Mouse (Mus musculus) ovary, postnatal 10 days (tissue): ENCODE results near the gene Sh3bp5.

Experiments used
- DNase-seq: peaks from one replicate; pipeline ENCODE4 v3.0.0; 2022; ENCODE audit warnings: low spot score

Sh3bp5 gene

GRCm38 (mm10) chr14:31433126-31433525, 2.8 kb downstream of the Sh3bp5 start:
- no peak for DNase-seq

DNA sequence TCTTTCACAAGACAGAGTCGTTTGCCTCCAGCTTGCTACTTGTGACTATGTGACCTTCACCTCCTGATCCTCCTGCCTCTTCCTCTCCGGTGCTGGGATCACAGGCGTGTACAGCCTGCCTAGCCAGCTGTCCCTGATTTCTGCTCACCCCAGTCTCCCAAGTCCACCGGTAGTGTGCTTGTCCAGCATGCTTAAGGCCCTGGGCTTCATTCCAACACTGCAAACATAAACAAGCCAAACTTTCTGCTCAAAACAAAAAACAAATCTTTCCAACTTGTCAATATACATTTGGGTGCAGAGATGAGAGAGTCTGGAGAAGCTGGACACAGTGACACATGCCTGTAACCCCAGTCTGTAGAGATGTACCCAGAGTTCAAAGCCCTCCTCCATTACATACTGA, 3.5 kb downstream of the Sh3bp5 start:
- DNase-seq, result no peak

GRCm38 (mm10) chr14:31431789-31432330, 4.0 kb downstream of the Sh3bp5 start:
- DNase-seq, result no peak

DNA sequence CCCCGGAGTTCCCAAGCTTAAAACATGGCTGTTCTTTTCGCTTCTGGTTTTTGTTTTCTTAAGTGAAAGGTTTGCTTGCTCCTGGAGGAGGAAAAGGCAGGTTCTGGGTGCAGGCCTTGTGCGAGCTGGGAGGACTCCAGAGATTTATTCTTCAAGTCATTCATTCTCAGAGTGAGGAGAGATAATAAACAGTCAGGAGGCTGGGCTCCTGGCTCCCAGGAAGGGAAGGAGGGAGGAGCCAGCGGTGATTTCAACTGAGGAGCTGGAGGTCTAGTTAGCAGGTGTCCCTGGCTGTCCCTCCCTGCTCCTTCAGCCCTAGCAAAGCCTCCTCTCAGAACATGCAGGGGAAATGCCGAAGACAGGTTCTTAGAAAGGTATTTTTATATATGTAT, 6.9 kb downstream of the Sh3bp5 start:
- DNase-seq, result no peak

- no peak for DNase-seq
Measured at GRCm38 (mm10) chr14:31428211-31429003, 7.5 kb downstream of the Sh3bp5 start.

DNA sequence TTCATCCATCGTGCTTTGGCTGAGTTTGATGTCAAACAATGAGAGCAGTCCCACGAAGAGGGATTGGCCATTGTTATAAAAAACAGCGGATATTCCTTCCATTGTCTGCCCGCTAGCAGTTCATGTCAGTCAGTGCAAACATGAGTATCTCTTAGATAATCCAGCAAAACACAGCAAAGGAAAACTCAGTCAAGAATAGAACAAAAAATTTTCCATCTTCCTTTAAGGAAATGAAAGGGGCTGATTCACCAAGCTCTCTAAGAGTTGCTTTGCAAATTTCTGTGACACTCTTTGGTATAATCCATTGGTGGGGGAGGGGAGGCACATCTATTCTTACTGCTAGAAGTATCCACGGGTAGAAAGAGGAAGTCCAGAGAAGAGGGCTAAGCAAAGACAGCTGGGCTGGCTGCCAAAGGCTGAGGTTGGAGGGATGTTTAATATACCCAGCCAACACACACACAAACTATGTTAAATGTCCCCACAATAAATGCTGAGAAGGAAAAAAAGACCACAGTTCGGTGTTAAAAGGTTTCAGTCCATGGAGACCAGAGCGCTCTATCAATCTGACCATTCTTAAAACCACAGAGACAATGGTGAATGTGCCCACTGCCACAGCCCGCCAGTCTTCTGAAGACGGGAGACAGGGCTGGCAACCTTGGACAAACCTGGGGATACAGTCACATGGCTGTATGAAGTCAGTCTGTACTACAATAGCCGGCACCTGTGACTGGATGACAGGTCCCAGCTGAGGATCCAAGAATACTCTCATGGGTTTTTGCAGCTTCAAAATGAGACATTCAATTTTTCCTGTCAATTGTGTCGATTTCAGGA, 12.7 kb downstream of the Sh3bp5 start:
- no peak for DNase-seq

DNA sequence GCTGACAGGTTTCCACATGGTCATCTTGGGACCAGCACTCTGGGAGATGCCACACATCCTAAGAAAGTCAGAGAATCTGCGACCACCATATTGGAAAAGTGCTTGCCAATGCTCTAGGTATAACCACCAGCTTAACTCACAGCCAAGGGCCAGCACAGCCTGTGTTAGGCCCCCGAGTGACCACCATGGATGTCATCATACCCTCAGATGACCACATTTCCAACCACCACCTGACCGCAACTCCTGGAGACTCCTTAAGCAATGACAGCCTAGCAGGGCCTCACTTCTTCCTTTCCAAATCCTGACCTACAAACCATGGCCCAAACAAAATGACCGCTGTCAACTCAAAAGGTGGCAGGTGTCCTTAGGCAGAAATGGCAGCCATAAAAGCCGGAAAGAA, 13.5 kb downstream of the Sh3bp5 start:
- DNase-seq, result no peak

DNA sequence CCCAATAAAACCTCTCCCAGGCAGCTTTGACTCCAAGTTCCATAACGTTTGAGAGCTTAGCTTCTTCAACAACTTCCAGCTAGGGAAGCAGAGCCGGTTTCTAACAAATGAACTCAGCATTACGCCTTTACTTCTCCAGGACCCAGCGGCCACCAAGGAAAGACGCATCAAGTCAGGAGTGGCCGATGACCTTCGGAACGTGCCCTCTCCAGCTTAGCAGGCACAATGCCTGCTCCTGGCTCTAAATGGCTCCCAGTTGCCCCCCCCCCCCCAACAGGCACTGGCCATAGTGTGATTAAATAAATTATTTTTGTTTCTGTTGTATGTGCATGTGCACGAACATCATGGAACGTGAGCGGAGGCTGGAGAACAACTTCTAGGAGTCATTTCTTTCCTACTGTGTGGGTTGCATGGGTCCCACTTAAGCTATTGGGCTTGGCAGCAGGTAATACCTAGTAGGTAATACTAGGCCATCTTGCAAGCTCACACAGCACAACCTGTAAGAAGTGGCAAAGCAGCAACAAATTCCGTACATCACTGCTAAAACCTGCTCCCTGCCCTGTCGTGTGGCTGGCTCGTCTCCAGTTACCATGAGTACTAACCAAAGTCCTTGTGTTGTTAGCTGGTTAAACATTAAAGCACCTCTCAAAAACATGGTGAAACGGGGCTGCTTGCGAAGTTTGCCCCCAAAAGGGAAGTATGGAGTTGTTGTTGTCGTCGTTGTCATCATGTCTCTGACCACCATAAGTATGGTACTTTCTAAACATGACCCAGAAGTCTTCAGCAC, 14.2 kb downstream of the Sh3bp5 start:
- DNase-seq, result no peak

DNA sequence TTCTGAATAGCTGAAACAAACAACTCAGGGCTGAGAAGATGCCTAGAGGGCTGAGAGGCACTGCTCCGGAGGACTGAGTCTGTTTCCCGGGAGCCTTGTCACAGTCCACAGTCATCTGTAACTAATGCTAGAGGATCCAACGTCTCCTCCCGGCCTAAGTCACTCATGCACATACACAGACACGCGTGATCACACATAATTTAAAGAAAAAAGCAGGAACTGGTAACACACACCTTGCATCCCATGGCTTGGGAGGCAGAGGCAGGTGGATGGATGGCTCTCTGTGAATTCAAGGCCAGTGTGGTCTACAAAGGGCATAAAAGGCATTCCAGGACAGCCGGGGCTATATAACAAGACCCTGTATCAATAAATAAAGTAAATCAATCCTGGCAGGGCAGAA, 14.9 kb downstream of the Sh3bp5 start:
- DNase-seq, result no peak

- no peak for DNase-seq
Measured at GRCm38 (mm10) chr14:31420562-31420961, 15.3 kb downstream of the Sh3bp5 start.

DNA sequence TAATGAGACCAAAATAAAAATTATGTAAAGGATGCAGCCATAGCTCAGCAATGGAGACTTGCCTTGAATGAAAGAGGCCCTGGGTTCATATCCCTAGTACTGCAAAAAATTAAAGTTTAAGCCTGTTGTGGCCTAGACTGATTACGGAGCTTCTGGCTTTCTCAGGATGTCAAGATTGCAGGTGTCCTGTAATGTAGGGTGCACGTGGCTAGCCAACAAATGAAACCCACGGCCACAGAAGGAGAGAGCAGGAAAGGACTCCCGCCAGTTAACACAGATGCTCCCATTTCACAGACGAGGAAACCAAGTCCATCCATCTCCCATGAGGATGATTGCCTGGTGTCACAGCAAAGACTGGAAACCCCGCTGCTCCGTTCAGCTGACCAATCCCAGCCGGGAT, 15.7 kb downstream of the Sh3bp5 start:
- DNase-seq, result no peak

- no peak for DNase-seq
Measured at GRCm38 (mm10) chr14:31419279-31419678, 16.6 kb downstream of the Sh3bp5 start.

- no peak for DNase-seq
Measured at GRCm38 (mm10) chr14:31416835-31417549, 18.9 kb downstream of the Sh3bp5 start.

GRCm38 (mm10) chr14:31416411-31416810, 19.5 kb downstream of the Sh3bp5 start:
- DNase-seq, result no peak

GRCm38 (mm10) chr14:31414967-31415376, 20.9 kb downstream of the Sh3bp5 start:
- DNase-seq, result no peak

DNA sequence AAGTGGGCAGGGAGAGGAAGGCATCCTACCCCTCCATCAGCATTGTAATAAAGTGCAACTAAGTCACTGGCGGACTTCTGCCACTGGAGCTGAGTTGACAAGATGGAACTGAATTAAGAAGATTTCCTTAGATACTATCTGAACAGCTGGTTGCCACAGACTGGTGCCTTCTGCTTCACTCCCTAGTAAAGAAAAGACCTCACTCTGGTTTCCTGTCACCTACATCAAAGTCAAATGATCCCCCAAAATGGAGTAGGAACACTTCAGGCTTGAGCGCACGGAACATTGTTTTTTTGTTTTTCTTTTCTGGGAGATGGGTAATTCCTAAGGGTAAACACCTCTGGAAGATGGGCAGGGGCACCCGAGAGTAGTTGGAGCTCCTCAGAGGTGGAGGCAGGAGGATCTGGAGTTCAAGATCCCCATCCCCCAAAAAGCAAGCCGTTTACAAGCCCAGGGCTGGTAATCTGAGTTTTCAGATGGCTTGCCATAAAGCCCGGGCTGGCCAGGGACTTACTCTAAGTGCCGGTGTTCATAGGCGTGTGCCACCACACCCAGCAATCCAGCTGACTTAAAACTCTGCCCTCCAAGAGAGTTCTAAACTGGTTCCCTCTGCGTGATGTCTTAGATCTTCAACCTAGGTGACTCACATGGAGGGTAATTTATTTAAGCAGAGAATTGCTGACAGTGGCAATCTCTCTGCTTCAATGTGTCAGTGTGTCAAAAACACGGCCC, 21.5 kb downstream of the Sh3bp5 start:
- no peak for DNase-seq

- DNase-seq, result no peak
Measured at GRCm38 (mm10) chr14:31413475-31414086, 22.3 kb downstream of the Sh3bp5 start.

DNA sequence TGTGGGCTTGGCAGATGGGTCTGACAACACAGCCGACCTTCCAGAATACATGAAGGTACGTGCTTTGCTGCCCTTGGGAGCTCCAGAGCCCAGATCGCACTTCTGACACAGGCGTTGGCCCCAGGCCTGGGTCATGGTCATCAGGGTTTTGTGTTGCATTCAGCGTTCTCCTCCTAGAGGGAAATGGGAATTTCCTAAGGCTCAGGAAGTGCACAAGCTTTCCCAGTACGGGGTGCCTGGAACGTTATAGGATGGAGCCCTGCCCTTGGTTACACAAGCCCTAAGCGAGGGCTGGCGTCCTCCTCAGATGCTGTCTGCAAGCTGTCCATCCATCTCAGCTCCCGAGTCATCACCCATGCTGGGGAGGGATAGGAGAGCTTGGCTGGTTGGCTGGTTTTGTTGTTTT, 23.2 kb downstream of the Sh3bp5 start:
- DNase-seq, result no peak

DNA sequence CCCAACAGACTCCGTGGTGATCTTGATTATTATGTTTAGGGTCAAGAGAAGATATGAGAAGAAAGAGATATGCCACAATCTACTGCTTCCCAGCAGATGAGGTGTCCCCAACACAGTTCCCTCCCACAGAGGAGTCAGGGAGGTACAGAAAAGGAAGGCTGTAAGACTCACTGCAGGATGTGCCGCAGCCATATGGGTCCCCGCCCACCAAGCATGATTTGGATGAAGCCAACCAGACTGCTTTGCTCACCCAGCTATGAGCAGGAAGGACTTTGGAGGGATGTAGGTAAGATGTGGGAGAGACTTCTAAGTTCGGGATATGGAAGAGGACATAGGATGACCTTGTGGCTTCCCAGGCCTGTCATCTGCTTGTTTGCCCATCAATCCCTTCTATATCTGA, 25.1 kb downstream of the Sh3bp5 start:
- no peak for DNase-seq

DNA sequence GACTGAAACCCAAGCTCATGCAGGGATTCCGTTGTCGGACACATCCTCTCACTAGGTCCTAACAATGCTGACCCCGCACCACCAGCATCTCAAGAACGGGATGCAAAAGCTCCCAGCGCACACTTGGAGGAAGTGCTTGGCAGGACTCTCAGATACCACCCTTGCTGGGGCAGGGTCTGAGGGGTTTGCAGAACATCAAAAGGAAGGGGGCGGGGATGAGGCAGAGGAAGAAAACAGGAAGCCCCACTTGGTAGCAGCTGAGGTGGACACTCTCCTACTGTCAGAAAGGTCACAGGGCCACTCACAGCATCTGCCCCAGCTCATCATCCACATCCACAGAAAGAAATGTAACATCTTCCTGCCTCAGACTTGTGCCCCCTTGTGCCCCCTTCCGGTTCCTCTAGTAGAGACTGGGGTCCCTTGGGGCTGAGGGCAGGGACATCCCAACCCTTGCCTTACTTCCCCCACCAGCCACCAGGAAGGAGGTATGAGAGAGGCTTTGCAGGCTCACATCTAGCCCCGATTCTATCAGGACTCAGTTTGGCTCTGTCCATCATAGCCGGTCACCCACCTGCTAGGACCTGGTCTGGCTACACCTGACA, 25.7 kb downstream of the Sh3bp5 start:
- no peak for DNase-seq
